Mouse (Mus musculus) Patski (cell line): ENCODE measurements around the gene Smyd4. TPM values are rescaled to one million over a fixed set of nuclear protein-coding genes. Genes with fewer than 3 reads are reported as not detected.

Source experiments
- ATAC-seq: fragments of 100-300 bp; one replicate; pipeline ENCODE4 v1.8.0; 2021
- CTCF ChIA-PET: fragments of 350-600 bp; sonication (Branson Sonifier 250); formaldehyde crosslinking; loops from one replicate; lab custom pipeline; 2022; ENCODE audit warnings: inconsistent platforms; lab: Charles Lee
- POLR2A ChIA-PET: fragments of 350-600 bp; sonication (Branson Sonifier 250); formaldehyde crosslinking; loops from one replicate; lab custom pipeline; 2022; ENCODE audit warnings: antibody characterized with exemption, inconsistent platforms; lab: Charles Lee
- DNase-seq: peaks from one replicate; pipeline ENCODE4 v3.0.0-alpha.2; 2011; ENCODE audit warnings: low read depth, low spot score
- H3K27me3 ChIP-seq: fragments of 371-371 bp; one replicate; pipeline ENCODE4 v1.5.1; 2021
- CTCF ChIP-seq: fragments of 100-300 bp; IDR thresholded peaks from one replicate; pipeline ENCODE4 v1.5.1; 2021
- in situ Hi-C: fragments of 300-500 bp; cut with MboI; formaldehyde crosslinking; loops from 3 replicates; pipeline ENCODE4 v1.11.1; 2018; ENCODE audit warnings: low pct_unique_long_range_greater_than_20kb, mixed read lengths
- polyA plus RNA-seq: library from polyadenylated mRNA; unstranded; gene quantifications from one replicate; pipeline ENCODE4 v1.2.3, GENCODE M21; 2021

The Smyd4 gene
- polyA plus RNA-seq, 1 experiment from 2014 or later = 10.4 TPM

DNA sequence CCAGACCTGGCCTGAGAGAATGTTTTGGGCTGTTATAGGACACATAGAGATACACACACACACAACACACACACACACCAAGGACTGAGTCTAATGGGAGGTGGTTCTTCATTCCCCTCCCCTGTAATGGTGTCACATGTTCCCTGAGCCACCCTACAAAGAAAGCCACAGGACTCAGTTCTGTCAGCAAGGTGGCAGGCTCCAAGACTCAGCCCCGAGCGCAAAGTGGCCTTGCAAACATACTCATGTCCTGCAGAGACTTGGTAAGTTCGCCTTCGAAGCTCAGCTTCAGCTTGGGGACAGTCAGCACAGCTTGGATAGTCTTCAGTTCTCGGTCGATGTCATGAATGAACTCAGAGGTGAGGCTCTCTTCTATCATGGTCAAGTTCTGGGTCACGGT lies 62.4 kb downstream of the Smyd4 start:
- ATAC-seq = no peak
- CTCF ChIA-PET = interaction anchor here (0.9 to 1.1 kb wide), 3 partner anchors 9 to 19 kb away, joined by 3 to 4 read pairs (median 3); no protein-coding TSS in a partner anchor
- in situ Hi-C loops = no loop called here
- no peak for DNase-seq
- H3K27me3 ChIP-seq = no peaks in the 10 kb centered on the region
- no peak for TF ChIP-seq CTCF
- POLR2A ChIA-PET = interaction anchor here (0.6 kb wide), 1 partner anchor 227 kb away, joined by 3 read pairs; no protein-coding TSS in a partner anchor

DNA sequence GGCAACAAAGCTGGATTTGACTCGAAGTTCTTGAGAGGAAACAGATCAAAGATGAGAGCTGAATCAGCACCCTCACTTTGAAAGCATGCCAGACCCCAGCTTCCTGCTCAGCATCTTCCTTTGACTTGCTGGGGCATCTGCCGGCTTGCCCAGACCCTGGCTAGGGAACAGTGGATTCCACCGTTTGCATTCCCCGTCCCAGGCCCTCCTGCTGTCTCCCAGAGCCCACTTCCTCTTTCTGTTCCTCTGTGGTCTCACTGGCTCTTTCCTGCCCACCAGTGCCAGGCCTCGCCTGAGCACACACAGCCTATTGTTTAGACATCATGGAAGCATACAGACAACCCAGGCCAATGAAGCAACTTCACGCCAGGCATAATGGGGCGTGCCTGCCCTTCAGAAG lies 66.9 kb downstream of the Smyd4 start:
- no peak for TF ChIP-seq CTCF
- no peaks in the 10 kb centered on the region for H3K27me3 ChIP-seq
- no peak for ATAC-seq
- ChIA-PET POLR2A (no interaction called here), CTCF (interaction anchor here (0.8 kb wide), 1 partner anchor 20 kb away, joined by 3 read pairs; no protein-coding TSS in a partner anchor)
- in situ Hi-C loops = no loop called here
- DNase-seq = no peak

DNA sequence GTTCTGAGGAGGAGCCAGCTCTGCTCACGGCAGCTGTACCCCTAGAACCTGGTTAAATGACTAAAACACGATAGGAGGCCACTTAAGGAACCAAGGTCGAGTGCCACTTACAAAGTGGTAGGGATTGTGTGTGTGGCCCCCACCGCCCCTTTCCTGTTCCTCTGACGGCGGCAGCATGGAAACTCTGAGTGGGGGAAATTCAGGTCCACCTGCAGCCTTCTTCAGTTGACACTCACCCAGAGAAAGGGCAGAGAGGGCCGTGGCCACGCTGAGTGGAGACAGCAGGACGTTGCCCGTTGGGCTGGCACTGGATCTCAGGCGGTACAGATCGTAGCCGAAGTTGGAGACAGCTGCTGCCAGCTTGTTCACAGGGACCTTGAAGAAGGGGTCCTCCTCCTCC lies 67.8 kb downstream of the Smyd4 start:
- POLR2A ChIA-PET = no interaction called here
- ATAC-seq = no peak
- DNase-seq = no peak

DNA sequence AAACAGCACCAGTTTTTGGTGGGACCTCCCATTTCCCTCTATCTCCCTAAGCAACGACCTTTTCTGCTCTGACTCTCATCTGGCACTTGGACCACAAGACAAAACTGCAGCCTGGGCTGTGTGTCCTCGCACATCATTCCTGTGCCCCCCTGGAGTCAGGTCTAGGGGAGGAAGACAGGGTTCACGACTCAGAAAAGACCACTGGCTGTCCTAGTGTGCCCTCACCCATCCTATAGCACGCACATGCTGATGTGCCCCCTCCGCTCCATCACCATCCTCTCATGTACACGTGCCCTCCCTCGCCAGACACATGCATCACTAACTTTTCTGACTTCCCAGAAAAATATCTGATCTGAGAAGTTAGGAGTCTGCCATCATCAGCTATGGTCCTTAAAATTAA lies 71.8 kb downstream of the Smyd4 start:
- no peak for TF ChIP-seq CTCF
- ChIA-PET POLR2A (interaction anchor here (0.7 kb wide), 1 partner anchor 43 kb away, joined by 3 read pairs; no protein-coding TSS in a partner anchor), CTCF (interaction anchor here (1.1 kb wide), 1 partner anchor 10 kb away, joined by 3 read pairs; no protein-coding TSS in a partner anchor)
- no peak for DNase-seq
- in situ Hi-C loops = no loop called here
- H3K27me3 ChIP-seq = no peaks in the 10 kb centered on the region
- no peak for ATAC-seq

More for the DNA sequence above, 67.8 kb downstream of the Smyd4 start:
- in situ Hi-C loops = no loop called here
- no peaks in the 10 kb centered on the region for H3K27me3 ChIP-seq
- no peak for TF ChIP-seq CTCF
- CTCF ChIA-PET = interaction anchor here (0.8 kb wide), 3 partner anchors 9 to 19 kb away, joined by 3 read pairs; no protein-coding TSS in a partner anchor

DNA sequence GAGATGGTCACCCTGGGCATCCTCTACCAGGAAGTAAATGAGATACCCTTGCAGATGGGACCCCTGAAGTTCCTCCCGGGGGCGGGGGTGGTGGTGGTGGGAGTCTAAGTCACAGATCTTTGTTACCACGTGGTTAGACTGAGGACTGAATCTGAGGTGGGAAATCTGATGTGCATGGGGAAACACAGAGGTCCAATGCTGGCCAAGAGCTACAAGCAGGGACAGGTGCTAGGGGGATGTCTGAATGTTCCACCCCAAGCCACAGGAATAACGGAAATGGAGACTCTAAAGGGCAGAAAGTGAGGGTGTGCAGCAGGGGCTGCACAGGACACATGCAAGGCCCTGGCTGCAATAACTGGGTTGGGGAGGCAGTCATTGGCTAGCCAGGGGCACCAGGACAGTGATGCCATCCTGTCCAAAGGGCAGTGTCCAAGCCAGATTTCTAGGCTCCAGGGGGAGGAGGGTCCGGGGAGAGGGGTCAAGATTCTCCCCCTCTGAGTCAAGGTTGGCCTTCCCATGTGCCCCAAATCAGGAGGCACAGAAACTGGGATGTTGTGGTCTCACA lies 72.7 kb downstream of the Smyd4 start:
- no peak for DNase-seq
- ChIA-PET POLR2A (no interaction called here), CTCF (interaction anchor here (1.1 to 1.6 kb wide), 2 partner anchors 11 to 12 kb away, joined by 3 to 4 read pairs; no protein-coding TSS in a partner anchor)
- H3K27me3 ChIP-seq = no peaks in the 10 kb centered on the region
- in situ Hi-C loops = no loop called here
- no peak for ATAC-seq
- no peak for TF ChIP-seq CTCF

DNA sequence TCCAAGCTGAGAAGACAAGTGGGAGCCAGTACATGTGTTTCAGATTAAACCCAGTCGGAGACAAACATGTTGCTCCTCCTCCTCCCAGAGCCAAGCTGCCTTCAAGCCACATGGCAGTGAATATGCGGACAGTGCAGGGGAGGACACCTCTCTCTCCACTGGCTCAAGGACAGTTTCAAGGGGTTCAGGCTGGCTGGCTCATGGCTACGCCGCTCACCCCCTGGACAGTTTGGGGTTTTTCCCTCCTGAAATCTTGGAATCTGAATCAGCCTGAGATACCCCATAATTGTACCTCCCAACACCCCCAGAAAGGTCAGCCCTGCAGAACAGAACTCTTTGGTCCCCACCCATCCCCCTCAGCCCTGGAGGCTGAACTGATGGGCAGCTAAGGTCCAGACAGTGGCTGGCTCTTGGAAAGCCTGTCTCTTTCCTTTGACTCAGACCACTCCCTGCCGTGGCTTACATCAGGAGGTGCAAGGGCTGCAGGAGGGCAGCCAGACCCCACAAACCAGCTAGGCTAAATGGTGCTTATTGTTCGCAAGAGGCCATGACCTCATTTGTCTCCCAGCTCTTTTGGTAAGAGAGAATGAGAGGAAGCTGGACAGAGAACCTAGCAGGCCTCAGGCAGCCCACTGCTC lies 73.3 kb downstream of the Smyd4 start:
- in situ Hi-C loops = no loop called here
- ATAC-seq = no peak

DNA sequence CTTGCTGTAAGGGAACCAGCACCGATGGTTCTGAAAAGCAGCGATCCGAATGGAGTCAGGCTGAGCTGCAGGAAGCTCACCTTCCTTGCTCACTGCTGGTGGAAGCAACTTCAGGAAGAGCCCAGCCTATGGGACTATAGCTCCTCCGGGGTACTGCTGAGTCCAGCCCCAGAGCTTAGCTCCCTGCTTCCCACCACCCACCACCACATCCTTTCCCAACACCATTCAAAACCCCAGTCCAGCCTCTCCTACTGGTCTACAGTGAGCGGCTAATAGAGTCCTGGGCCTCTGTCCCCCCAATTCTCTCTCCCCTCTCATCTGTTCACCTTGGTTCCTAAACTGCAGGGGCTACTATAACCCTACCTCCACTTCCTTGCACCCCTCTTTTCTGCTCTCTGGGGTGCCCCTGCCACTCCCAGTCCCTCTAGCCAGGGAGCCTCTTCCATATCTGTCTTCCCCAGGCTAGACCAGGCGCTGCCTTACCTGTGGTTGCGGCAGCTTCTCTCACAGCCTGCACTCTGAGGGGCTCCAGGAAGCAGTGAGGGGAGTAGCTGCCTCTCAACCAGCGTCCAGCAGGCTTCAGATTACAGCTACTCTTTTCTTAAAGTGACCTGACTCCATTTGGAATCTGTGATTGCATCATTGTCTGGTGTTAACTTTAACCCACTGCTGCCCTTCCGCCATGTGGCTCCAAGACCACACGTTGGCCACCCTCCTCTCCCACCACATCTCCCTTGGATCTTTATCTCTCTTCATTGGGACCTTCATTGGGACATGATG lies 74.0 kb downstream of the Smyd4 start, which contains the start of gene Serpinf1:
TSS of gene Serpinf1 (minus strand) at position 689 of the 780 bp plus-strand sequence.
- POLR2A ChIA-PET = no interaction called here
- CTCF ChIA-PET = interaction anchor here (0.9 to 1.6 kb wide), 3 partner anchors 10 to 16 kb away, joined by 3 to 4 read pairs (median 4); no protein-coding TSS in a partner anchor
- no peak for TF ChIP-seq CTCF
- DNase-seq (no peak), ATAC-seq (no peak)
- no peaks in the 10 kb centered on the region for H3K27me3 ChIP-seq
- in situ Hi-C loops = no loop called here

More for the DNA sequence above, 73.3 kb downstream of the Smyd4 start:
- ChIA-PET POLR2A (no interaction called here), CTCF (interaction anchor here (0.9 to 1.6 kb wide), 3 partner anchors 9 to 15 kb away, joined by 3 to 4 read pairs (median 4); no protein-coding TSS in a partner anchor)
- TF ChIP-seq CTCF = no peak
- H3K27me3 ChIP-seq = no peaks in the 10 kb centered on the region
- no peak for DNase-seq

DNA sequence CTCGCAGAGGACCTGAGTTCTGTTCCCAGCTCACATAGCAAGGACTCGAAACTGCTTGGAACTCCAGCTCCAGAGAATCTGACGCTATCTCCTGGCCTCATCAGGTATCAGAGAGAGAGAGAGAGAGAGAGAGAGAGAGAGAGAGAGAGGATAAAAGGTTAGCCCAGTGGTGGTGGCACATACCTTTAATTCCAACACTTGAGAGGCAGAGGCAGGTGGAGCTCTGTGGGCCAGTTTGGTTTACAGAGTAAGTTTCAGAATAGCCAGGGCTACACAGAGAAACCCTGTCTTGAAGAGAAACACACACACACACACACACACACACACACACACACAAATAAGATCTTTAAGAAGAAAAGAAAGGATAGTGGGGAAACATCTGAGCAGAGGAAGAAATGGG lies 74.9 kb downstream of the Smyd4 start:
- no peaks in the 10 kb centered on the region for H3K27me3 ChIP-seq
- no peak for ATAC-seq
- ChIA-PET POLR2A (no interaction called here), CTCF (interaction anchor here (1.6 kb wide), 1 partner anchor 11 kb away, joined by 4 read pairs; no protein-coding TSS in a partner anchor)
- no peak for DNase-seq
- no peak for TF ChIP-seq CTCF
- in situ Hi-C loops = no loop called here

DNA sequence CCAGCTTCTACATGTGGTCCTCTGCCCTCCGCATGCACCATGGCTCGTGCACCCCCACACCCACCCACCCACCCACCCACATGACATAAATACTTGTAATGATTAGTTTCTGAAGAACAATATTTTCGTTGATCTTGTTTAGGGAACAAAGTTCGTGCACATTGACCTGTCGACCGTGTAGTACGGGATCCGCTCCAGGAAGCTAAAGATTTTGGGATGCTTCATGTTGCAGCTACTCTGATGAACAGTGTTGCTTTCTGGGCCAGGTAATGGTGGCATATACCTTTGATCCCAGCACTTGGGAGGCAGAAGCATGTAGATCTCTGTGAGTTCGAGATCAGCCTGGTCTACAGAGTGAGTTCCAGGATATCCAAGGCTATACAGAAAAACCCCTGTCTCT lies 75.8 kb downstream of the Smyd4 start:
- H3K27me3 ChIP-seq = no peaks in the 10 kb centered on the region
- DNase-seq = no peak
- no peak for TF ChIP-seq CTCF
- POLR2A ChIA-PET = interaction anchor here (1.4 kb wide), 1 partner anchor 12 kb away, joined by 4 read pairs; no protein-coding TSS in a partner anchor
- ATAC-seq = no peak
- in situ Hi-C loops = no loop called here
- CTCF ChIA-PET = no interaction called here

DNA sequence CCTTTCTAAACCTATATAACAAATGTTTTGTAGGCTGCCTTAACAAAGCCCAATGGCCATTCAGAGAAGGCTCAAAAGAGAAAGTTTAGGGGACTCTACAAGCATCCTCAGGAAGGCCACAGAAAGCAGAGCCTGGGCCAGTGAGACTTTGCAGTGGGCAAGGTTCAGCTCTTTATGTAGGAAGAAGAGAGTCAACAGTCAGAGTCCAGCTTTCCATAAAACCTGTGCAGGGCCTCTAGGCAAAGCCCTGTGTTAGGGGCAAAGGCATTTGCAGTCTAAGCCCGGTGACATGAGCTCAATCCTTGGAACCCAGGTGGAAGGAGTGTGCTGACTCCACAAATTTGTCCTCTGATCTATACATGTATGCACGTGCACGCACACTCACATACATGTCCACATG lies 76.2 kb downstream of the Smyd4 start:
- H3K27me3 ChIP-seq = no peaks in the 10 kb centered on the region
- in situ Hi-C loops = no loop called here
- POLR2A ChIA-PET = interaction anchor here (1.4 kb wide), 1 partner anchor 11 kb away, joined by 4 read pairs; no protein-coding TSS in a partner anchor
- ATAC-seq = no peak
- no peak for DNase-seq
- CTCF ChIA-PET = no interaction called here
- no peak for TF ChIP-seq CTCF
